Mouse (Mus musculus): ENCODE results near the gene Rtl10. TPM values are rescaled to one million over a fixed set of nuclear protein-coding genes. Genes with fewer than 3 reads are reported as not detected.

Rtl10 gene
- polyA plus RNA-seq, 1 experiment: 14.5 TPM

GRCm38 (mm10) chr16:18462598-18462997, 36.1 kb upstream of the Rtl10 start:
- no peak for DNase-seq (ENCODE audit: low read depth)
- TF ChIP-seq CTCF (IDR thresholded peaks at IDR 0.05; ENCODE audit: borderline replicate concordance, extremely low read depth, insufficient read depth, insufficient read length) (no peak), POLR2A (IDR thresholded peaks at IDR 0.05; ENCODE audit: borderline replicate concordance, extremely low read depth, insufficient read depth, insufficient read length, poor library complexity, severe bottlenecking) (no peak)

- TF ChIP-seq CTCF (IDR thresholded peaks at IDR 0.05; ENCODE audit: borderline replicate concordance, extremely low read depth, insufficient read depth, insufficient read length): no peak
- no peak for TF ChIP-seq POLR2A (IDR thresholded peaks at IDR 0.05; ENCODE audit: borderline replicate concordance, extremely low read depth, insufficient read depth, insufficient read length, poor library complexity, severe bottlenecking)
- no peak for DNase-seq (ENCODE audit: low read depth)
These were observed 34.4 kb upstream of the Rtl10 start for GRCm38 (mm10) chr16:18464271-18464670.

GRCm38 (mm10) chr16:18470829-18471228, 27.9 kb upstream of the Rtl10 start:
- TF ChIP-seq POLR2A (IDR thresholded peaks at IDR 0.05; ENCODE audit: borderline replicate concordance, extremely low read depth, insufficient read depth, insufficient read length, poor library complexity, severe bottlenecking) (no peak), CTCF (IDR thresholded peaks at IDR 0.05; ENCODE audit: borderline replicate concordance, extremely low read depth, insufficient read depth, insufficient read length) (0 out of 2 replicates have a peak, but pooled peaks have one; percentile 1)
- no peak for DNase-seq (ENCODE audit: low read depth)

- no peak for DNase-seq (ENCODE audit: low read depth)
These were observed 27.2 kb upstream of the Rtl10 start for GRCm38 (mm10) chr16:18471381-18471955.

GRCm38 (mm10) chr16:18471976-18472375, 26.7 kb upstream of the Rtl10 start:
- DNase-seq (ENCODE audit: low read depth): no peak
- no peak for TF ChIP-seq POLR2A (IDR thresholded peaks at IDR 0.05; ENCODE audit: borderline replicate concordance, extremely low read depth, insufficient read depth, insufficient read length, poor library complexity, severe bottlenecking)
- TF ChIP-seq CTCF (IDR thresholded peaks at IDR 0.05; ENCODE audit: borderline replicate concordance, extremely low read depth, insufficient read depth, insufficient read length): no peak

More at GRCm38 (mm10) chr16:18471381-18471955, 27.2 kb upstream of the Rtl10 start:
- TF ChIP-seq CTCF (IDR thresholded peaks at IDR 0.05; ENCODE audit: borderline replicate concordance, extremely low read depth, insufficient read depth, insufficient read length): no peak
- TF ChIP-seq POLR2A (IDR thresholded peaks at IDR 0.05; ENCODE audit: borderline replicate concordance, extremely low read depth, insufficient read depth, insufficient read length, poor library complexity, severe bottlenecking): no peak

GRCm38 (mm10) chr16:18472416-18472815, 26.3 kb upstream of the Rtl10 start:
- no peak for DNase-seq (ENCODE audit: low read depth)
- TF ChIP-seq POLR2A (IDR thresholded peaks at IDR 0.05; ENCODE audit: borderline replicate concordance, extremely low read depth, insufficient read depth, insufficient read length, poor library complexity, severe bottlenecking) (no peak), CTCF (IDR thresholded peaks at IDR 0.05; ENCODE audit: borderline replicate concordance, extremely low read depth, insufficient read depth, insufficient read length) (no peak)

GRCm38 (mm10) chr16:18472976-18473375, 25.7 kb upstream of the Rtl10 start:
- TF ChIP-seq CTCF (IDR thresholded peaks at IDR 0.05; ENCODE audit: borderline replicate concordance, extremely low read depth, insufficient read depth, insufficient read length): no peak
- no peak for TF ChIP-seq POLR2A (IDR thresholded peaks at IDR 0.05; ENCODE audit: borderline replicate concordance, extremely low read depth, insufficient read depth, insufficient read length, poor library complexity, severe bottlenecking)
- no peak for DNase-seq (ENCODE audit: low read depth)

GRCm38 (mm10) chr16:18474021-18474420, 24.7 kb upstream of the Rtl10 start:
- no peak for DNase-seq (ENCODE audit: low read depth)

GRCm38 (mm10) chr16:18477996-18478395, 20.7 kb upstream of the Rtl10 start:
- TF ChIP-seq CTCF (IDR thresholded peaks at IDR 0.05; ENCODE audit: borderline replicate concordance, extremely low read depth, insufficient read depth, insufficient read length) (no peak), POLR2A (IDR thresholded peaks at IDR 0.05; ENCODE audit: borderline replicate concordance, extremely low read depth, insufficient read depth, insufficient read length, poor library complexity, severe bottlenecking) (no peak)
- no peak for DNase-seq (ENCODE audit: low read depth)

More at GRCm38 (mm10) chr16:18474021-18474420, 24.7 kb upstream of the Rtl10 start:
- TF ChIP-seq POLR2A (IDR thresholded peaks at IDR 0.05; ENCODE audit: borderline replicate concordance, extremely low read depth, insufficient read depth, insufficient read length, poor library complexity, severe bottlenecking): no peak

- TF ChIP-seq POLR2A (IDR thresholded peaks at IDR 0.05; ENCODE audit: borderline replicate concordance, extremely low read depth, insufficient read depth, insufficient read length, poor library complexity, severe bottlenecking): no peak
- no peak for TF ChIP-seq CTCF (IDR thresholded peaks at IDR 0.05; ENCODE audit: borderline replicate concordance, extremely low read depth, insufficient read depth, insufficient read length)
- peak; percentile 18 for DNase-seq (ENCODE audit: low read depth)
These were observed 19.0 kb upstream of the Rtl10 start for GRCm38 (mm10) chr16:18479667-18480066.

GRCm38 (mm10) chr16:18480933-18481485, 17.7 kb upstream of the Rtl10 start:
- DNase-seq (ENCODE audit: low read depth): no peak
- no peak for TF ChIP-seq CTCF (IDR thresholded peaks at IDR 0.05; ENCODE audit: borderline replicate concordance, extremely low read depth, insufficient read depth, insufficient read length)
- TF ChIP-seq POLR2A (IDR thresholded peaks at IDR 0.05; ENCODE audit: borderline replicate concordance, extremely low read depth, insufficient read depth, insufficient read length, poor library complexity, severe bottlenecking): no peak

- DNase-seq (ENCODE audit: low read depth): no peak
- TF ChIP-seq CTCF (IDR thresholded peaks at IDR 0.05; ENCODE audit: borderline replicate concordance, extremely low read depth, insufficient read depth, insufficient read length) (no peak), POLR2A (IDR thresholded peaks at IDR 0.05; ENCODE audit: borderline replicate concordance, extremely low read depth, insufficient read depth, insufficient read length, poor library complexity, severe bottlenecking) (no peak)
These were observed 16.3 kb upstream of the Rtl10 start for GRCm38 (mm10) chr16:18482431-18482830.

Data from brain, embryonic 14.5 days (tissue).